Mouse (Mus musculus) intestine, postnatal 0 days (tissue): Measurements from ENCODE around the gene Capg. TPM values are rescaled to one million over a fixed set of nuclear protein-coding genes. Genes with fewer than 3 reads are reported as not detected.
"Not testable (repeated sequence)": the region's sequence is repeated elsewhere in the genome, so short reads cannot be mapped to it uniquely, and the experiment has no call there.

Experiments used
- ATAC-seq: fragments of 200-750 bp; cut with Nextera tagmentation; 2 replicates; pipeline ENCODE4 v1.8.0; 2017; ENCODE audit warnings: mild to moderate bottlenecking, moderate TSS enrichment, moderate library complexity
- H3K27ac ChIP-seq: fragments of 300-500 bp; sonication (generic); 2 replicates; pipeline ENCODE4 v1.5.1; 2014; ENCODE audit warnings: mild to moderate bottlenecking, low read depth, low read length, moderate library complexity
- H3K27me3 ChIP-seq: fragments of 300-500 bp; sonication (generic); replicated peaks from 2 replicates; pipeline ENCODE4 v1.6.1; 2014; ENCODE audit warnings: low read length, mixed read lengths; ENCODE audit not compliant: control insufficient read depth, insufficient read depth
- H3K36me3 ChIP-seq: fragments of 300-500 bp; sonication (generic); 2 replicates; pipeline ENCODE4 v1.6.1; 2014; ENCODE audit warnings: mild to moderate bottlenecking, moderate library complexity; ENCODE audit not compliant: control insufficient read depth, insufficient read depth
- H3K4me1 ChIP-seq: fragments of 300-500 bp; sonication (generic); replicated peaks from 2 replicates; pipeline ENCODE4 v1.6.1; 2014; ENCODE audit warnings: antibody characterized with exemption, low read length, mixed read lengths; ENCODE audit not compliant: control insufficient read depth, insufficient read depth
- H3K4me2 ChIP-seq: fragments of 300-500 bp; sonication (generic); replicated peaks from 2 replicates; pipeline ENCODE4 v1.6.1; 2014; ENCODE audit warnings: low read depth, mild to moderate bottlenecking, moderate library complexity
- H3K4me3 ChIP-seq: fragments of 300-500 bp; sonication (generic); 2 replicates; pipeline ENCODE4 v1.5.1; 2014; ENCODE audit warnings: low read depth, low read length
- H3K9ac ChIP-seq: fragments of 300-500 bp; sonication (generic); 2 replicates; pipeline ENCODE4 v1.6.1; 2014; ENCODE audit warnings: mild to moderate bottlenecking, low read depth, low read length
- H3K9me3 ChIP-seq: fragments of 300-500 bp; sonication (generic); 2 replicates; pipeline ENCODE4 v1.6.1; 2016; ENCODE audit warnings: mixed run types; ENCODE audit not compliant: control insufficient read depth
- CTCF ChIP-seq: sonication (generic); IDR thresholded peaks from 2 replicates; pipeline ENCODE4 v1.5.1; 2016; ENCODE audit warnings: low read depth, mild to moderate bottlenecking, control low read depth, antibody characterized with exemption, moderate library complexity
- WGBS: fragments of 180-500 bp; shearing (Covaris S2); extraction: QIAGEN DNeasy Blood & Tissue Kit; methylation state at CpG from one replicate; pipeline ENCODE4 v1.1.7; 2014; 5-methylcytosine and 5-hydroxymethylcytosine counted together
- polyA plus RNA-seq: library from polyadenylated mRNA; unstranded; fragments of >200 nt; fragmentation: Nextera tagmentation; extraction: Ambion mirVana; gene quantifications from 2 replicates; pipeline ENCODE4 v1.2.1, GENCODE M21; 2015

Capg gene
- polyA plus RNA-seq, 1 experiment from 2014 or later: 28.5 TPM

- Histone ChIP-seq H3K9ac (no peak overlapping the region), H3K4me1 (peaks cover 5% of the 10 kb centered on the region; the same call in 1 of the 2 replicates), H3K4me3 (no peak overlapping the region), H3K36me3 (no peaks in the 10 kb centered on the region), H3K27ac (no peak overlapping the region), H3K9me3 (no peaks in the 10 kb centered on the region), H3K4me2 (no peak overlapping the region), H3K27me3 (no peaks in the 10 kb centered on the region)
- no peak for TF ChIP-seq CTCF
- 84% methylated on average over 2 of the region's 2 CpGs for WGBS
- ATAC-seq: no peak
Observed at GRCm38 (mm10) chr6:72524160-72524559, 20.0 kb upstream of the Capg start.

GRCm38 (mm10) chr6:72527070-72527469 is 17.1 kb upstream of the Capg start:
- TF ChIP-seq CTCF: no peak
- Histone ChIP-seq H3K27me3 (no peaks in the 10 kb centered on the region), H3K36me3 (no peaks in the 10 kb centered on the region), H3K27ac (no peak overlapping the region), H3K4me2 (no peak overlapping the region), H3K4me1 (no peaks in the 10 kb centered on the region; the same call in 1 of the 2 replicates), H3K9me3 (no peaks in the 10 kb centered on the region), H3K9ac (no peak overlapping the region), H3K4me3 (no peak overlapping the region)
- WGBS: 77% methylated on average over 4 of the region's 4 CpGs
- ATAC-seq: no peak

DNA sequence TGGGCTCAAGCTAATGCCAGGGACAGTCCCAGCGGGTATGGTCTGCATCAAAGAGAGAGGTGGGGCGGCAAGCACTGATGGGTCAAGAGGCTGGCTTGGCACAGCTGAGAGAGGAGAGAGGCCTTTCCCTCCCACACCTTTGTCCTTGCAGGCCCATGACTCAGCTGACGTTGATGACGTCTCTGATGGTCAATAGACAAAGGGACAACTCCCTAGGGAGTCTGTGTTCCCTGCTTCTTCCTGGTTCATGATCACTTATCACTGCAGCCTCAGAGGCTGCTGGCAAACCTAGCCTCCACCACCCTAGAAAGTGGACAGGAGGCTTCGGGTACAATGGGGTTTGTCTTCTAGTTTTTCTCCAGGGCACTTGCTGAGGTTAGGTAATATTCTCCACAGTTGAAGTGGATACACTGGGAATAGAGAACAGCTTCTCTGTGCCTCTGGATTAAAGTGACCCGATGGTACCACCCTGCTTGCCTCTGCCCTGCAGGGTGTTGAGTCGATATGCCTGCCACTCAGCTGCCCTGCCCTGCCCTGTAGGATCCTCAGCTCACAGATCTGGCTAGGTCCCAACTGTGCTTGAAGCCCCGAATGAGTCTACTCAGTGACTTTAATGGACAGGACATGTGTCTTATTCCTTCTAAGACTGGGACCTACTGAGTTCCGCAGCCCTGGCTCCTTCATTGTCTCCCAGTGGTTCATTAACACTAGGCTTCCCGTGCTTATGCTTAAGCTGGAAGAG is 15.6 kb upstream of the Capg start:
- Histone ChIP-seq H3K36me3 (no peaks in the 10 kb centered on the region), H3K9ac (no peak overlapping the region), H3K4me1 (no peaks in the 10 kb centered on the region; the same call in 1 of the 2 replicates), H3K4me3 (no peak overlapping the region), H3K27ac (no peak overlapping the region; the same call in 1 of the 2 replicates), H3K9me3 (no peaks in the 10 kb centered on the region), H3K27me3 (no peaks in the 10 kb centered on the region), H3K4me2 (no peak overlapping the region)
- peak; percentile 57 for ATAC-seq
- 65% methylated on average over 10 of the region's 10 CpGs for WGBS
- TF ChIP-seq CTCF: no peak

DNA sequence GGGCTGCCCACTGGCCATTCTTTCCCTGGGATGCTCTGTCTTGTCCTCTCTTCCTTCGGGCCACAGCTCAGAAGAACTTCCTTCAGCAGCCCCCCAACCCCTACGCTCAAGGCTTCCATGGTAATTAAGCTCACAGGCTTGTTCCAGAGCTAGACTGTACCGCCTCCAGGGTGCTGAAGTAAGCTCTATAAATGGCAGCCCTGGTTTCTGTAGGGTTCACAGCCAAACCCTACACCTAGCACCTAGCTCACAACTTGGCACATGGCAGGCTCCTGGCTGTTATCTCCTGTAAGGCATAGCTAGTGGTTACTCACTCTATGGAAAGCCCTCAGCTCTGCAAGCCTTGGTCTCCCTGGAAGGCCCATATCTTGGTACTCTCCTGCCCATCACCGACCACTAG is 11.6 kb upstream of the Capg start:
- ATAC-seq: no peak
- WGBS: 89% methylated on average over 4 of the region's 4 CpGs

GRCm38 (mm10) chr6:72533555-72533954 is 10.6 kb upstream of the Capg start:
- H3K9me3 ChIP-seq, H3K27me3 ChIP-seq, H3K4me3 ChIP-seq, H3K36me3 ChIP-seq, H3K27ac ChIP-seq, ATAC-seq, H3K9ac ChIP-seq, H3K4me1 ChIP-seq, H3K4me2 ChIP-seq: not testable (repeated sequence)
- 32% methylated on average over 1 of the region's 1 CpGs for WGBS

More for the DNA sequence above, 11.6 kb upstream of the Capg start:
- H3K27ac ChIP-seq: no peak overlapping the region
- no peak overlapping the region for H3K4me3 ChIP-seq
- no peaks in the 10 kb centered on the region for H3K9me3 ChIP-seq
- no peak overlapping the region for H3K4me2 ChIP-seq
- TF ChIP-seq CTCF: no peak
- no peak overlapping the region for H3K9ac ChIP-seq
- H3K36me3 ChIP-seq: no peaks in the 10 kb centered on the region
- H3K4me1 ChIP-seq: no peaks in the 10 kb centered on the region; the same call in 1 of the 2 replicates
- no peaks in the 10 kb centered on the region for H3K27me3 ChIP-seq

DNA sequence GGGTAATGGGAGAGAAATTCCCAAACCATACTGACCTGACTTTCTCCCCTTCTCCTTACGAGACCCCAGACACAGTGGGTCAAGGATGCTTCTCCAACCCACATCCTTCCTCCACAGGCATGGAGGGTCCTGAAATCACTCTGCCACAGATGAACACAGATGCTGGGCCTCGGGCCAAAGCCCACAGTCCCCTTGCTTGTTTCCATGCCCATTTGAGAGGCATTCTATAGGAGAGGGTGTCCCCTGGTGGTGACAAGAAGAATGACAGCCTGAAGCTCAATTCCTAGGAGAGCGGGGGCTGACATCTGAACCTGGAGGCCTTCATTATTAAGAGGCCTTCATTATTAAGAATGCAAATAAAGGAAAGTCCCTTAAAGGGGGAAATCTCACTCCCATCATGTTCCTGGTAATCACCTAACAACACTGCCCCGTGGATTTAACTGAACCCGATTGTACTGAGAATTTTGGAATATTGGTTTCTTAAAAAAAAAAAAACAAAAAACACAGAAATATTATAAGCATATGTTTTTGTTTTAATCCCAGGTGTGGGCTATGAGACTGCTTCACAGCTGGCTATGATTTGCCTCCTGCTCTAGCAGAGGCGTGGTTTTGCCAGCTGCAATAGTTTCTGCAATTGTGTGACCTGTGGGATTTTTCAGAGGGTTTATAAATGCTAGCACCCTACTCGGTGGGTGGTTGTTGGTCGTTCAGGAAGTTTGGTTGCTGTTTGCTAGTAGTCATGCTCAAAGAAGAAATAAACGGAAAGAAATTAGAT is 10.0 kb upstream of the Capg start:
- Histone ChIP-seq H3K4me2 (no peak overlapping the region), H3K4me1 (no peaks in the 10 kb centered on the region), H3K9ac (no peak overlapping the region), H3K27ac (no peak overlapping the region), H3K36me3 (no peaks in the 10 kb centered on the region), H3K9me3 (no peaks in the 10 kb centered on the region), H3K27me3 (no peaks in the 10 kb centered on the region), H3K4me3 (no peak overlapping the region)
- WGBS: 43% methylated on average over 9 of the region's 9 CpGs
- no peak for ATAC-seq
- peak; percentile 98 for TF ChIP-seq CTCF
